Mouse (Mus musculus) heart, adult 8-10 months (tissue): ENCODE measurements around the gene Ltb. TPM values are rescaled to one million over a fixed set of nuclear protein-coding genes. Genes with fewer than 3 reads are reported as not detected.
A peak's percentile ranks its signal among the peaks of the same experiment; 100 is the strongest.
"Not testable (repeated sequence)": the region's sequence is repeated elsewhere in the genome, so short reads cannot be mapped to it uniquely, and the experiment has no call there.

Source experiments
- DNase-seq: peaks from one replicate; pipeline ENCODE4 v3.0.0; 2022; ENCODE audit warnings: low spot score
- total RNA-seq, 4 experiments: library from RNA; stranded (reverse); gene quantifications; 2 replicates each; pipeline ENCODE4 v1.2.4; 2022

Ltb gene
- total RNA-seq, 4 experiments from 2014 or later = 0.69 to 1.6 (median 0.80) TPM

- DNase-seq = no peak
Measured at GRCm38 (mm10) chr17:35225456-35225855, 31.2 kb downstream of the Ltb start.

GRCm38 (mm10) chr17:35226561-35227046 lies 32.4 kb downstream of the Ltb start:
- no peak for DNase-seq

GRCm38 (mm10) chr17:35231022-35231421 lies 36.8 kb downstream of the Ltb start:
- no peak for DNase-seq

GRCm38 (mm10) chr17:35232043-35232442 lies 37.8 kb downstream of the Ltb start:
- DNase-seq = peak; percentile 88

- DNase-seq = no peak
Measured at GRCm38 (mm10) chr17:35232659-35233058, 38.4 kb downstream of the Ltb start.

- no peak for DNase-seq
Measured at GRCm38 (mm10) chr17:35233114-35233980, 39.1 kb downstream of the Ltb start, which contains the start of gene Atp6v1g2. Gene Atp6v1g2 (plus strand): TSS chr17:35233660.

- not testable (repeated sequence) for DNase-seq
Measured at GRCm38 (mm10) chr17:35234090-35234489, 39.9 kb downstream of the Ltb start.

- no peak for DNase-seq
Measured at GRCm38 (mm10) chr17:35234903-35235302, 40.7 kb downstream of the Ltb start.

- DNase-seq = peak; percentile 95
Measured at GRCm38 (mm10) chr17:35235614-35236389, 41.6 kb downstream of the Ltb start, which contains the start of gene Nfkbil1. Gene Nfkbil1 (minus strand): TSS chr17:35235792.

- peak; percentile 97 for DNase-seq
Measured at GRCm38 (mm10) chr17:35236390-35236746, 42.1 kb downstream of the Ltb start.

- no peak for DNase-seq
Measured at GRCm38 (mm10) chr17:35236996-35237395, 42.8 kb downstream of the Ltb start.

- DNase-seq = no peak
Measured at GRCm38 (mm10) chr17:35237504-35237903, 43.3 kb downstream of the Ltb start.

- DNase-seq = no peak
Measured at GRCm38 (mm10) chr17:35239700-35240099, 45.5 kb downstream of the Ltb start.

GRCm38 (mm10) chr17:35240384-35241304 lies 46.4 kb downstream of the Ltb start:
- no peak for DNase-seq

- peak; percentile 93 for DNase-seq
Measured at GRCm38 (mm10) chr17:35241305-35242014, 47.2 kb downstream of the Ltb start, which contains the start of gene Ddx39b. Gene Ddx39b (plus strand): TSS chr17:35241746.

- DNase-seq = no peak
Measured at GRCm38 (mm10) chr17:35242015-35242941, 48.0 kb downstream of the Ltb start.

- no peak for DNase-seq
Measured at GRCm38 (mm10) chr17:35243086-35243485, 48.8 kb downstream of the Ltb start.

GRCm38 (mm10) chr17:35244999-35245398 lies 50.8 kb downstream of the Ltb start:
- DNase-seq = no peak
